Mouse (Mus musculus) small intestine, adult 2 months (tissue): Measurements from ENCODE around the gene Abcb7. TPM values are rescaled to one million over a fixed set of nuclear protein-coding genes. Genes with fewer than 3 reads are reported as not detected.

ENCODE experiments used
- H3K27ac ChIP-seq: fragments of 200-500 bp; 2 replicates; pipeline ENCODE4 v1.5.1; 2012; ENCODE audit warnings: low read depth, low read length, control low read depth, inconsistent platforms; ENCODE audit not compliant: insufficient read depth
- H3K27me3 ChIP-seq: fragments of 200-500 bp; 2 replicates; pipeline ENCODE4 v1.6.1; 2012; ENCODE audit warnings: mild to moderate bottlenecking, moderate library complexity, low read length, inconsistent platforms; ENCODE audit not compliant: control insufficient read depth, insufficient read depth
- H3K36me3 ChIP-seq: fragments of 200-500 bp; 2 replicates; pipeline ENCODE4 v1.6.1; 2012; ENCODE audit warnings: mild to moderate bottlenecking, low read length, control low read depth, inconsistent platforms; ENCODE audit not compliant: control insufficient read depth, insufficient read depth
- H3K4me1 ChIP-seq: fragments of 200-500 bp; 2 replicates; pipeline ENCODE4 v1.6.1; 2012; ENCODE audit warnings: low read length, inconsistent platforms, mixed read lengths; ENCODE audit not compliant: control insufficient read depth, insufficient read depth, insufficient read length
- H3K4me3 ChIP-seq: fragments of 200-500 bp; 2 replicates; pipeline ENCODE4 v1.5.1; 2012; ENCODE audit warnings: low read depth, mild to moderate bottlenecking, control low read depth, inconsistent platforms, low read length, moderate library complexity
- CTCF ChIP-seq: fragments of 200-500 bp; IDR thresholded peaks from 2 replicates; pipeline ENCODE4 v1.5.1; 2012; ENCODE audit warnings: low read depth, mild to moderate bottlenecking, control low read depth, inconsistent platforms, low read length, moderate library complexity, mixed read lengths; ENCODE audit not compliant: insufficient replicate concordance, insufficient read length; ENCODE audit errors: extremely low read depth
- POLR2A ChIP-seq: fragments of 200-500 bp; IDR thresholded peaks from 2 replicates; pipeline ENCODE4 v1.6.1; 2012; ENCODE audit warnings: low read depth, mild to moderate bottlenecking, control low read depth, inconsistent platforms, low read length, moderate library complexity
- WGBS: fragments of 180-500 bp; shearing (Covaris S2); methylation state at CpG from one replicate; pipeline ENCODE4 v1.1.7; 2018; 5-methylcytosine and 5-hydroxymethylcytosine counted together
- polyA plus RNA-seq: library from polyadenylated mRNA; depleted of rRNA; stranded (reverse); fragments of >200 nt; gene quantifications from 2 replicates; pipeline ENCODE4 v1.2.3, GENCODE M21; 2012; rRNA removed

Abcb7 gene
- 2.4 and 3.1 TPM in 2 replicates for polyA plus RNA-seq

DNA sequence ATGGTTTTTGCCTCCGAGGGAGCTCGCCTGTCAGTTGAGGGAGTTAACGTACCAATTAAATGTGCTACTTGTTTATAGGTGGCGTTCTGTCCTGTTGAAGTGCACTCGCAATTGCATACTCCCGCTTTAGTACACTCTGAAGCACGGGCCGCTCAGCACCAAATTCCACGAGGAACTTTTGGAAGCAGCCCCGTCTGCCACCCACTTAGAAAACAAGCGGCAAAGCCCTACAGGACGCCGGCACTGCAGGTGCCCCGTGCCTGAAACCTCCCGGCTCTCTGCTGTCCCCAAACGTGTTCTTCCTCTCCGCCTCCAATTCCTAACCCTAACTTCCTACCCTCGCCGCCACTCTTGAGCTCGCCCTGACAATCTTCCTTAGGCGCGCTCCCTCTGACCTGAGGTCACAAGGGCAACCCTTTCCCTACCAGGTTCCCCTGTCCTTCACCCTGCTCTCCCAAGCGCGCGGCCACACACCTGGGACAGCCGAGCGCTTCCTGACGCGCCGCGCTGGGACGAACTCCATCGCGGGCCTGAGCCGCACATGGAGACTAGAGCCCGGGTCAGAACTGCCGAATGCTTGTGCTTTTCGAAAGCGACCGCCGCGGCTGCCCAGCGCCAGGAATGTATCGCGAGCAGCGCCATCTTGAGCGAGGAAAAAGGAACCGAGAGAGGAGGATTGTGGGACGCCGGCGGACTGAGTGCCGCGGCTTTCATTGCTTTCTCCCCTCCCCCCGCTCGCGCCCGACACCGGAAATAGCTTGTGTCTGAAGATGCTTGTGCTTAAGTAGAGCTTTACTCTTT lies at the start of gene Abcb7:
Gene Abcb7 (minus strand): TSS at position 674 of the 801 bp plus-strand sequence.
- Histone ChIP-seq H3K27ac (peak within 1 kb of the TSS; percentile 98), H3K4me3 (peak within 1 kb of the TSS; percentile 98), H3K27me3 (no peaks in the 10 kb centered on the region), H3K4me1 (peaks cover 2% of the 10 kb centered on the region; the same call in 1 of the 2 replicates), H3K36me3 (no peaks in the 10 kb centered on the region)
- no peak for TF ChIP-seq CTCF
- TF ChIP-seq POLR2A, result no peak; the same call in 1 of the 2 replicates
- 13% methylated on average over 58 of the region's 58 CpGs for WGBS

- TF ChIP-seq POLR2A (no peak), CTCF (no peak)
- H3K27me3 ChIP-seq, result no peaks in the 10 kb centered on the region
- no peak overlapping the region for H3K27ac ChIP-seq
- WGBS, result 39% methylated on average over 2 of the region's 2 CpGs
- no peaks in the 10 kb centered on the region for H3K36me3 ChIP-seq
- H3K4me3 ChIP-seq, result no peak overlapping the region
- H3K4me1 ChIP-seq, result no peaks in the 10 kb centered on the region
These were observed 48.1 kb upstream of the Abcb7 start for GRCm38 (mm10) chrX:104461755-104462154.

GRCm38 (mm10) chrX:104452433-104452832 lies 38.8 kb upstream of the Abcb7 start:
- Histone ChIP-seq H3K27me3 (no peaks in the 10 kb centered on the region), H3K4me3 (no peak overlapping the region), H3K27ac (no peak overlapping the region), H3K4me1 (no peaks in the 10 kb centered on the region), H3K36me3 (no peaks in the 10 kb centered on the region)
- TF ChIP-seq CTCF (no peak), POLR2A (no peak)
- WGBS, result 74% methylated on average over 1 of the region's 1 CpGs

GRCm38 (mm10) chrX:104433456-104433855 lies 19.8 kb upstream of the Abcb7 start:
- no peak overlapping the region for H3K27ac ChIP-seq
- TF ChIP-seq POLR2A (no peak), CTCF (no peak)
- H3K4me1 ChIP-seq, result no peaks in the 10 kb centered on the region
- H3K27me3 ChIP-seq, result no peaks in the 10 kb centered on the region
- H3K4me3 ChIP-seq, result no peak overlapping the region
- 58% methylated on average over 1 of the region's 1 CpGs for WGBS
- no peaks in the 10 kb centered on the region for H3K36me3 ChIP-seq

DNA sequence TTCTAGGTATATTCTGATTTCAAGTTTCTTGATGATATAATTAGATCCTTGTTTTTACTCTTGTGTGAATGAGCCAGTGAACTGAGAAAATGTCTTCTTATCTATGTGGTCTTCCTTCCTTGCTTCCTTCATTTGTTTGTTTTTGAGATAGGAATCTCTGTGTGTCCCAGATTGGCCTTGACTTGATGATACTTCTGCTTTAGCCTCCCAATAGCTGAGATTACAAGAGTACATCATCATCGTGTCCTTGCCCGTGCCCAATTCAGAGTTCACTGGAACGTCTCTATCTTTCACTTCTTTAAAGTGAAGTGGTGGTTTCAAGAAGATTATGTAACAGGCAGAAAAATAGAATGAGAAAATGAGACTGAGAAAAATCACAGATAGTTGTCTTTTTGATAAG lies 14.5 kb upstream of the Abcb7 start:
- H3K27ac ChIP-seq, result no peak overlapping the region
- TF ChIP-seq CTCF, result no peak
- no peak for TF ChIP-seq POLR2A
- no peaks in the 10 kb centered on the region for H3K27me3 ChIP-seq
- 55% methylated on average over 3 of the region's 3 CpGs for whole genome bisulfite sequencing
- H3K4me3 ChIP-seq, result no peak overlapping the region
- H3K36me3 ChIP-seq, result no peaks in the 10 kb centered on the region
- no peaks in the 10 kb centered on the region for H3K4me1 ChIP-seq

DNA sequence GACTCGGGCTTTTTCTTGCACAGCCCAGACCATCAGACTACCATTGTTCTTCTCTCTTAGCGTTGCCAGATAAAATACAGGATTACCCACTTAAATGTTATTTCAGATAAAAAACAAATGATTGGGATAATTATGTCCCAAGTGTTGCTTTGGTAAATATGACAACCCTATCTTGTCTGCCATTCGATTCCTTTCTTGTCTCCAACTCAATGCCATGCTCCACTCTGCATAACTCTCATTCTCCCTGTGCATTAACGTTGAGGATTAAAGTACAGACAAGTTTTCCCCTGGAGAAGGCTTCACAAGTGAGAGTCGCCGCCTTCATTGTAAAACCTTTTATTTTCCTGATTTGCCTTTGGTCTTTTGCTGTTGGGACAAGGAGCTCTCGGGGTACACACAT lies 339 bp upstream of the Abcb7 start:
- peak overlapping the region; percentile 98; the same call in 1 of the 2 replicates for H3K27ac ChIP-seq
- TF ChIP-seq POLR2A, result no peak
- TF ChIP-seq CTCF, result no peak
- no peaks in the 10 kb centered on the region for H3K36me3 ChIP-seq
- 42% methylated on average over 7 of the region's 7 CpGs for WGBS
- no peaks in the 10 kb centered on the region for H3K27me3 ChIP-seq
- peak overlapping the region; percentile 98 for H3K4me3 ChIP-seq
- no peaks in the 10 kb centered on the region for H3K4me1 ChIP-seq

GRCm38 (mm10) chrX:104408137-104408536 lies 5.5 kb downstream of the Abcb7 start:
- TF ChIP-seq POLR2A, result no peak
- no peak for TF ChIP-seq CTCF
- Histone ChIP-seq H3K36me3 (no peaks in the 10 kb centered on the region), H3K4me1 (peaks cover 6% of the 10 kb centered on the region; the same call in 1 of the 2 replicates), H3K27ac (peak overlapping the region; percentile 68), H3K4me3 (no peak overlapping the region), H3K27me3 (no peaks in the 10 kb centered on the region)

DNA sequence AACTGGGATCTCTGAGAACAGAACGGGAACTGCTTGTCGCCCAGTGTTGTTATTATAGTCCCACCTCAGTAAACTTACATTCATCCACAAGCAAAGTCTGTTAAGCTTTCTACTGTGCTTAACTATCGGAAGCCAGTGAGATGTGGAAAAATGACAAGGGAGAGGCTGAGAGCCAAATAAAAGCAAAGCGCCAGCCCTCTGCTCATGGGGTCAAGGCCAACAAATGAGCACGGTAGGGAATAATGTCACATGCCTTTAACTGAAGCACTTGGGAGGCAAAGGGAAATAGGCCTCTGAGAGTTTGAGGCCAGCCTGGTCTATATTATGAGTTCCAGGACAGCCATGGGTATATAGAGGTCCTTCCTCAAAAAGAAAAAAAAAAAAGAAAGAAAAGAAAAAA lies 11.2 kb downstream of the Abcb7 start:
- no peak for TF ChIP-seq POLR2A
- no peak for TF ChIP-seq CTCF
- no peak overlapping the region for H3K27ac ChIP-seq
- no peaks in the 10 kb centered on the region for H3K27me3 ChIP-seq
- 75% methylated on average over 5 of the region's 5 CpGs for WGBS
- H3K36me3 ChIP-seq, result no peaks in the 10 kb centered on the region
- 0 out of 2 replicates have a peak, but pooled peaks cover 1% of the 10 kb centered on the region for H3K4me1 ChIP-seq
- H3K4me3 ChIP-seq, result no peak overlapping the region
